Mouse (Mus musculus) Muller cell, postnatal 12 days (primary cell): ENCODE measurements around the gene Ppp1r3e.

Experiments
- DNase-seq: peaks from one replicate; pipeline ENCODE4 v3.0.0-alpha.2; 2015; ENCODE audit errors: inconsistent ontology term

Ppp1r3e gene

GRCm38 (mm10) chr14:54877048-54877715 is at the start of gene Ppp1r3e:
TSS of gene Ppp1r3e (minus strand) at chr14:54877550.
- DNase-seq, result peak; percentile 80

- DNase-seq, result peak; percentile 49
These were observed 49.2 kb upstream of the Ppp1r3e start for GRCm38 (mm10) chr14:54926401-54927158.

- peak; percentile 64 for DNase-seq
These were observed 48.3 kb upstream of the Ppp1r3e start, which contains the start of gene Efs for GRCm38 (mm10) chr14:54925349-54926342. TSS of gene Efs (minus strand) at chr14:54926126.

GRCm38 (mm10) chr14:54924641-54925348 is 47.4 kb upstream of the Ppp1r3e start:
- DNase-seq, result no peak

GRCm38 (mm10) chr14:54920076-54920685 is 42.8 kb upstream of the Ppp1r3e start:
- DNase-seq, result no peak

GRCm38 (mm10) chr14:54913343-54913742 is 36.0 kb upstream of the Ppp1r3e start:
- no peak for DNase-seq

GRCm38 (mm10) chr14:54912886-54913285 is 35.5 kb upstream of the Ppp1r3e start, which contains the start of gene Slc22a17:
TSS of gene Slc22a17 (minus strand) at chr14:54913132.
- peak; percentile 75 for DNase-seq

- DNase-seq, result no peak
These were observed 34.9 kb upstream of the Ppp1r3e start for GRCm38 (mm10) chr14:54912109-54912850.

GRCm38 (mm10) chr14:54908682-54909081 is 31.3 kb upstream of the Ppp1r3e start:
- DNase-seq, result no peak

- no peak for DNase-seq
These were observed 26.3 kb upstream of the Ppp1r3e start for GRCm38 (mm10) chr14:54903641-54904040.

- peak; percentile 73 for DNase-seq
These were observed 23.0 kb upstream of the Ppp1r3e start for GRCm38 (mm10) chr14:54900383-54900782.

- no peak for DNase-seq
These were observed 20.1 kb upstream of the Ppp1r3e start for GRCm38 (mm10) chr14:54897445-54897844.

- peak; percentile 77 for DNase-seq
These were observed 17.2 kb upstream of the Ppp1r3e start for GRCm38 (mm10) chr14:54894296-54895151.

GRCm38 (mm10) chr14:54893651-54894181 is 16.4 kb upstream of the Ppp1r3e start:
- peak; percentile 99 for DNase-seq

- no peak for DNase-seq
These were observed 14.8 kb upstream of the Ppp1r3e start, which contains the start of gene Pabpn1 for GRCm38 (mm10) chr14:54892200-54892599. TSS of gene Pabpn1 (plus strand) at chr14:54892500.

GRCm38 (mm10) chr14:54885309-54885708 is 8.0 kb upstream of the Ppp1r3e start:
- DNase-seq, result no peak

- no peak for DNase-seq
These were observed 6.8 kb upstream of the Ppp1r3e start for GRCm38 (mm10) chr14:54884022-54884712.
